Mouse (Mus musculus) lung, postnatal 0 days (tissue): Measurements from ENCODE around the gene Rcc1.

ENCODE experiments used
- CTCF ChIP-seq: IDR thresholded peaks from 2 replicates; pipeline ENCODE4 v1.5.1; 2016; ENCODE audit warnings: antibody characterized with exemption, mild to moderate bottlenecking
- EP300 ChIP-seq: IDR thresholded peaks from 2 replicates; pipeline ENCODE4 v1.6.1; 2016; ENCODE audit warnings: antibody characterized with exemption, mild to moderate bottlenecking, control low read depth

GRCm38 (mm10) chr4:132291624-132292335 lies 61.6 kb downstream of the Rcc1 start:
- TF ChIP-seq CTCF = peak; percentile 19
- TF ChIP-seq EP300 = no peak
